Mouse (Mus musculus) thymus, adult 18-20 months (tissue): ENCODE results near the gene Opa3.

Source experiments
- DNase-seq, 2 experiments: peaks; one replicate each; pipeline ENCODE4 v3.0.0; 2022; ENCODE audit warnings: mixed read lengths in 2 of 2

The Opa3 gene

GRCm38 (mm10) chr7:19217492-19217891 is 10.6 kb upstream of the Opa3 start:
- DNase-seq: no peak

GRCm38 (mm10) chr7:19217944-19218343 is 10.2 kb upstream of the Opa3 start:
- no peak for DNase-seq

GRCm38 (mm10) chr7:19220061-19220460 is 8.1 kb upstream of the Opa3 start:
- no peak for DNase-seq

DNA sequence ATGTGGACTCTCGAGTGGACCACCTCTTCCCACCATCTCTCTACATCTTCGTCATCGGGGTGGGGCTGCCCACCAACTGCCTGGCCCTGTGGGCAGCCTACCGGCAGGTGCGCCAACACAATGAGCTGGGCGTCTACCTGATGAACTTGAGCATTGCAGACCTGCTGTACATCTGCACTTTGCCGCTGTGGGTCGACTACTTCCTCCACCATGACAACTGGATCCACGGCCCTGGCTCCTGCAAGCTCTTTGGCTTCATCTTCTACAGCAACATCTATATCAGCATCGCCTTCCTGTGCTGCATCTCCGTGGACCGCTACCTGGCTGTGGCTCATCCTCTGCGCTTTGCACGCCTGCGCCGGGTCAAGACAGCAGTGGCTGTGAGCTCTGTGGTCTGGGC is 5.9 kb upstream of the Opa3 start:
- no peak for DNase-seq

DNA sequence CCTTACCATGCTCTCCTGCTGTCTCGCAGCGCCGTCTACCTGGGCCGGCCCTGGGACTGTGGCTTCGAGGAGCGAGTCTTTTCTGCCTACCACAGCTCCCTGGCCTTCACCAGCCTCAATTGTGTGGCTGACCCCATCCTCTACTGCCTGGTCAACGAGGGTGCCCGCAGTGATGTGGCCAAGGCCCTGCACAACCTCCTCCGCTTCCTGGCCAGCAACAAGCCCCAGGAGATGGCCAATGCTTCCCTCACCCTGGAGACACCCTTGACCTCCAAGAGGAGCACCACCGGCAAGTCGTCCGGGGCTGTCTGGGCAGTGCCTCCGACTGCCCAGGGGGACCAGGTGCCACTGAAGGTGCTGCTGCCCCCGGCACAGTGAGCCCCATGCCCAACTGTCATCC is 5.3 kb upstream of the Opa3 start:
- no peak for DNase-seq

- DNase-seq: no peak
Observed at GRCm38 (mm10) chr7:19224933-19225332, 3.2 kb upstream of the Opa3 start.

GRCm38 (mm10) chr7:19226817-19227797 is 1.0 kb upstream of the Opa3 start:
- peak in 1 of 2 experiments; percentile 57 for DNase-seq

DNA sequence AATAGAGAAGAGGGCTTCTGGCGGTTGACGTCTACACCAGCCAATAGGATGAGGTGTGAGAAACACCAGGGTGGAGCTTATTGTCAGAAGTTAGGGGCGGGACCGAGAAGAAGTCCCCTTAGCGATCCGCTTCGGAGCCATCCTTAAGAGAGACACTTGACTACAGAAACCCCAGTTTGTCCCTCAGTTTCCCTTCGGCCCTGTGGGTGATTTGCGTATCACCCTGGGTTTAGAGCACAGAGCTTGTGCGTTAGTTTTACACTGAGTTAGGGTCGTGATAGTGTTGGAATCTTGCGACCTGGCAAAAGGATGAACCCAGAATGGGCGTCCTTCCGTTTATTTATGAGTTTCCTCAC is 637 bp downstream of the Opa3 start:
- DNase-seq: no peak

DNA sequence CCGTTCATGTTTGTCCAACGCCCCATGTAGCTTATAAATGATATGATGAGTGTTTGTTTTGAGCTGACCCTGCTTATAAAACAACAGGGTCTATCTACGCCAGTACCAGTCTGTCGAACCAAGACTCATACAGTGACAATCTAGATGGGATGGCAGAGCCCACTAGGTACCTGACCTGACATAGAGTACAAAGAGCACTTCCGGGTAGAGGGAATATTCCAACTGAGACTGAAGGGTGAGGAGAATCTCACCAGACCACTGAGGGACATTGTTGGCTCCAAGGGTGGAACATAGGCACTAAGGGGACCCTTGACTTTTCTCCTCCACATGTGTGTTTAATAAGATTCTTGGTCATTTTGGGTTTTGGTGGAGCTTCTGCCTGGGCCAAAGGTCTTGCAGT is 1.3 kb downstream of the Opa3 start:
- no peak for DNase-seq

DNA sequence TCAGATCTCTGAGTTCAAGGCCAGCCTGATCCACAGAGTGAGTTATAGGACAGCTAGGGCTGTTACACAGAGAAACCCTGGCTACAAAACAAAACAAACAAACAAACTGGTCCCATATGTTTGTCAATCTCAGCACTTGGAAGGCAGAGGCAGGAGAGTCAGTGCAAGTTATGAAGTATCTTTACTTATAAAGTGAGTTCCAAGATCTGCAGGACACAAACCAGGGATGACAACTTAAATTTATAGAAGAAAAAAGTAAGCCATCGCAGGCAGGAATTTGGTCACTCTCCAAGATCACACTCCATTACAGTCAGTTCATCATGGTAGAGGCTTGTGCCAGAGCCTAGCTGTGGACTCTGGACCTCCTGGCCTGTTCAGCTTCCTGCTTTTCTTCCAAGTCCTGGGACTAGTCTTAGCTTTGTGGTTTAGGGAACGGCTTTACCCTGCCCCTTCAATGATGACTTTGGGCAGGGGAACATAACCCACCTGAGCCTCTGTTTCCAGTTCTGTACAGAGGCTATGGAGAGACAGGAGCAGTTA is 2.0 kb downstream of the Opa3 start:
- no peak for DNase-seq

- no peak for DNase-seq
Observed at GRCm38 (mm10) chr7:19230899-19231298, 2.8 kb downstream of the Opa3 start.

- no peak for DNase-seq
Observed at GRCm38 (mm10) chr7:19231849-19232248, 3.7 kb downstream of the Opa3 start.

DNA sequence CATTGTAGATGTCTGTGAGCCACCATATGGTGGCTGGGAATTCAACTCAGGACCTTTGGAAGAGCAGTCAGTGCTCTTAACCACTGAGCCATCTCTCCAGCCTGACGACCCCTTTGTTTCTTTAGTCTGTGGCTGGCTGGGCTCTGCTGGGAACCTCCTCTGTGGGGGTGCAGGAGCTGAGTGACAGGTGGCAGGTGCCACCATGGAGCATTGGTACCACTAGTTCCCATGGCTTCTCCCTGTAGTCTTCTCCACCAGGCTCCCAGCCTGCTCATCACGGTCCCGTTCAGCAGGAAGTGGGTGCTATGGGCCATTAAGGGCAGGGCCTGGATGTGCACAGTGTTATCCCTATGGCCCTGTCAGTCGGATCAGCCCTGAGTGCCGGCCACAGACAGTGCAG is 6.5 kb downstream of the Opa3 start:
- DNase-seq: no peak

DNA sequence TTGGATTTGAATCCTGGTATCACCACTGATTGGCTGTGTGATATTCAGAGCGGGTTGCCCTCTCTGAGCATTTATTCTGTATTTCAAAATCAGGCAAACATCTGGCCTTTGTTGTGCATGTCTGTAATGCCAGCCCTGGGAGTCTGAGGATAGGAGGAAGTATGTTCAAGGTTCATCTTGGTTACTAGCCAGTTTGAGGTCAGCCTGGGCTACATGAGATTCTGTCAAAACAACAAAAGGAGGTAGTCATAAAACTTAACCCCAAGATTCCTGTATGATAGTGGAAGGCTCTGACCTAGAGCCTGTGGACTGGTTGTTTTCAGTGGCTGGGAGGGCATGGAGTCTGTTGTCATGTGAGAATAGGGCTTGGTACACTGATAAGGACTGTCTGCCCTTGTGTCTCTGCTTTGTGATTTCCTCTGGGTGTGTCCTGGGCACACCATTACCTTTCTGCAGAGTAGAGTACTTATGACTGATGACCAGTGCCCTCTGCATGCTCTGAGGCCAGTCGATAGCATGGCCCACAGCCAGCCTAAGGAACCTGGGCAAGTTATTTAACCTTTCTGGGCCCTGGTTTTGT is 7.0 kb downstream of the Opa3 start:
- no peak for DNase-seq

DNA sequence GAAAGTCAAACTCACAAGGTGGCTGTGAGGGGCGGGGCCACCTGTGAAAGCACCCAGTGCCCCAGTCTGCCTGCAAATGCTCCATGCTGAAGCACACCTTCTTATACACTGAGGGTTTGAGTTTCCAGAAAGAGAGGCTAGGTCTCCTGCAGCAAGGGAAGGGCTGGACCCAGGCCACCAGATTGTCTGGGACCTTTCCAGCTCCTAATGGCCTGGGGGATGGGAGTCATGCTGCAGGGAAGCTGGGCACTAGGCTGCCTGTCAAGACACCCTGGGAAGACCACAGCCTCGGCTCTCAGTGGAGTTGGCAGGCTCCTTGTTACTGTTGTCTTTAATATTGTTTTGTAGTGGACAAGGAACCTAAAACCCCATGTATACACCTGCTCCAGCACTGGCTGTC is 8.3 kb downstream of the Opa3 start:
- DNase-seq: no peak

DNA sequence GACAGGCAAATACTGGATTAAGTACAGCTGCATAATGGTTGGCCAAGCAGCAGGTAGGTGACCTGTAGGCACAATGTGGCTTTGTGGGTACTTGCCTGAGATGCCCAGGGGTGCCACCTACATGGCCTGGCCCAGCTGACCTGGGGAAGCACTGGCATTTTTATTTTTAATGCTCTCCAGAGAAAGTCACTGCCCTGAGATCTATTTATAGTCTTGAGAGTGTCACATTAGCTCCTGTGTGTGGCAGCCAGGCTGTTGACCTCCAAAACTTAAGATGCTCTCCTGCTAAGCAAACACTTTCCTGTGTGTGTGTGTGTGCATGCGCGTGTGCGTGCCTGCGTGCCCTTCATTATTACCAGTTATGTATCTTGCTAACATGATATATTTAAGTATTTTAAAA is 10.2 kb downstream of the Opa3 start:
- no peak for DNase-seq

GRCm38 (mm10) chr7:19239423-19239822 is 11.3 kb downstream of the Opa3 start:
- peak; percentile 65 to 68 for DNase-seq

DNA sequence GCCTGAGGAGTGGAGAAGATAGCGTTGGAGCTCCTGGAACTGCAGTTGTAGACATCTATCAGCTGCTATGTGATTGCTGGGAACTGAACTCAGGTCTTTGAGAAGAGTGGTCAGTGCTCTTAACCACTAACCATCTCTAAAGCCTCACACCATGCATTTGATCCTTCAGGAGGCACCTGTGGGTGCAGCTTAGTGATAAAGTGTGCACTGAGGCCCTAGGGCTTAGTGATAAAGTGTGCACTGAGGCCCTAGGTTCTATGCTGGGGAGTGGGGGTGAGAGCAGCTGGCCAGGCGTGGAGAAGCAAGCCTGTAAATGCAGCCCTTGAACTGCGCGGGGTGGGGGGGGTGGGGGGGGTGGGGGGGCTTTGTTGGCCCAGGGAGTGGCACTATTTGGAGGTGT is 11.9 kb downstream of the Opa3 start:
- no peak for DNase-seq

DNA sequence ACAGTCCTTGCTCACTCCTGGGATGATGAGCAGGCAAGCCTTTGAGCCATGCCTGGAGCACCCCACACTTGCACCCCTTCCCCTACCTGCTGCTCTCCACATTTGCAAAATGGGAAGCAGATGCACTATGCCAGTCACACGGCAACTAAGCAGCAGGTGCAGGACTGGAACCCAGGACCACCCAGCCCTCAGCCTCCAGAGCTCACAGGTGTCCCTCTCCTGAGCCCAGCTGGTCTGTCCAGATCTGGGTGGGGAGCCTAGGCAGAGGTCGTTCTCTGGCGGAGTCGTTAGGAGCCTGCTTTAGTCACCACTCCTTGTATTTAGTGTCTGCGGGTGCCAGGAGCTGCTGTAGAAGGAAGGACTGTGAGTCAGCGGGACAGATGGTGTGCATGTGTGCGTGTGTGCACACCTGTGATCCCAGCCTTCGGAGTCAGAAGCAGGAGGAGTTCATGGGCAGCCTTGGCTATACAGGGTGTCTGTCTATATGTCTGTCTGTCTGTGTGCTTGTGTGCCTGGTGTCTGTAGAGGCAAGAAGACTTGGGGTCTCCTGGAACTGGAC is 12.8 kb downstream of the Opa3 start:
- DNase-seq: no peak

DNA sequence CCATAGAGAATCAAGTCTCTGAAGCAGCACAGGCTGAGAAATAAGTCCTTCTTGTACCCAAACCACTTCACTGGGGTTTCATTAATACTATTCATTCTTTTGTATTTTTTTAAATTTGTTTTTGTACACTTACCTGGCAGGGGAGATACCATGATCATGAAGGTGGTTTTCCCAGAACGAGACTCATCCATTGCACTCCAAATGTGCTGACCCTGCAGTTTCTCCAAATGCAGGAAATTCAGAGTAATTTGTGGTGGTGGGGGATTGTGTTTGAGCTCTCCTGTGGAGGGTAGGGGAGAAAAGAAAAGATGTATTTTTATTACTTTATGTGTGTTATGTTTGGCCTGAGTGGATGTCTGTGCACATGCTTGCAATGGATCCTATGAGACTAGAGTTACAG is 13.9 kb downstream of the Opa3 start:
- DNase-seq: no peak

DNA sequence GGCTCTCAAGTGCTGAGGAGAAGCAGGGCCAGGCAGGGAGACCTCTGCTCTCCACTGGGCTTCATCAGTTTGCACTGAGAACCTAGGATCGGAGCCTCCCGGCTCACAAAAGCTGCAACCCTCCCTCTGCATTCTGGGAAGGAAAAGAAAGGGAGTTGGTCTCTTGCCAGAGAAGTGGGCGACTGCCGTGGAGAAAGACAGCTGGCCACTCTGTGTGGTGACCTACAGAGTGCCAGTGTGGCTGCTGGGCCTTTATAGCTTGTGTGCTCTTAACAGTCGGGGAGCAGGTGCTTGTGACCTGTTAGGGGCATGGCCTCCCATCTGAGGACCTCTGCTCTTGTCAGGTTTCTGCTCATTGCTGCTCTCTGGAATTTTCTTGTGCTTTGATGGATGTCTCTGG is 15.7 kb downstream of the Opa3 start:
- no peak for DNase-seq

GRCm38 (mm10) chr7:19245083-19245482 is 16.9 kb downstream of the Opa3 start:
- DNase-seq: no peak

- DNase-seq: no peak
Observed at GRCm38 (mm10) chr7:19246855-19247254, 18.7 kb downstream of the Opa3 start.

DNA sequence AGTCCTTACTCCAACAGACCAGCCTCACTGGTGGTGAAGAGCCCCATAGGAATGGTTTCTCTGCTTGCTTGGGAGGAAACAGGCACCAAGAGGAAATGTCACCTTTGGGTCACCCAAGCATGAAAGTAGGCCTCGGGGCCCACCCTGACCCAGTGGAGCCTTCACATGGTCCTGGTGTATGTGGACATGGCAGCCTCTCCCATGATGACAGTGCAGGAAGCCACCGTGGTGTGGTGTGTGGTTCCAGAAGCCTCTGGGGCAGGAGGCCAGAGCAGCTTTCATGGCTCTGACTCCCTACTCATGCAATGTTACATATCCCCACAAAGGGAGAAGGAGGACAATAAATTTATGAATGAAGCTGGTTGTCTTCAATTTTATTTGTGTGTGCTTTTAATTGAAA is 19.4 kb downstream of the Opa3 start:
- no peak for DNase-seq
